Mouse (Mus musculus) adipocyte (in vitro differentiated cells): ENCODE results near the gene Tmem165.
A peak's percentile ranks its signal among the peaks of the same experiment; 100 is the strongest.

Source experiments
- DNase-seq: peaks from one replicate; pipeline ENCODE4 v3.0.0-alpha.2; 2016; ENCODE audit warnings: low spot score

Tmem165 gene

DNA sequence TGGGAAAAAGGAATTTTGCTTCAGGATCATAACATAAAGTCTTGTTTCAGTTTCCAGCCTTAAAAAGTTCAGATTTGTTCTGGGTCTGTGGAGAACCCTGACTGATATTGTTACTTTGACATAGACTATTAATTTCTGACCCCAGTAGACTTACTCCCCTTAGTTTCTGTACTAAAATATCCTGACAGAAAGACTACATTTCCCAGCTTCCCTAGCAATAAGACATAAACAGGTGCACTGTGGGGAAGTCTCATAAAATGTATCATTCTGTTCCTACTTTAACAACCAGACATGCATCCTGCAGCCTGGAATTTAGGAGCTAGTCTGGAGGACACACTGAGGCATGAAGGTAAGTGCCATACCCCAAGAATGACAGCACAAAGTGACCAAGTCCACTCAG, 12.6 kb upstream of the Tmem165 start:
- no peak for DNase-seq

- no peak for DNase-seq
Observed at GRCm38 (mm10) chr5:76175051-76175450, 8.6 kb upstream of the Tmem165 start.

GRCm38 (mm10) chr5:76176411-76176810, 7.3 kb upstream of the Tmem165 start:
- DNase-seq = no peak

DNA sequence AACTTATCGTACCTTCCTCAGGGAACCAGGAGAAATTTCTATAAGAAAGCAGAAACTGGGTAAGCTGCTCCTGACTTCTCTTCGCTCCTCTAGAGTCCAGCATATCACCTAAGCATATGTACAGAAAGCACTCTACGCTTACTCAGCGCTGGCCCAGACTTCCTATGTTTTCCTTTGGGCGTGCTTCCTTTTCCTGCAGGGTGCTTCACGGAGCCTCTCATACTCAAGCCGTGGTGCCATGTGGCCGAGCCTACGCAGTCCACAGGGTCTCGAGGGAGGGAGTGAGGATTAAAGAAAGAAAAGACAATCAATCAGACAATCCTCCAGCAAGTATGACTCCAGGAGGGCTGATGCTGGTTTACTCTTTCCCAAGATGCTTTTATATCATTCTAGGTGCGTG, 6.8 kb upstream of the Tmem165 start:
- no peak for DNase-seq

DNA sequence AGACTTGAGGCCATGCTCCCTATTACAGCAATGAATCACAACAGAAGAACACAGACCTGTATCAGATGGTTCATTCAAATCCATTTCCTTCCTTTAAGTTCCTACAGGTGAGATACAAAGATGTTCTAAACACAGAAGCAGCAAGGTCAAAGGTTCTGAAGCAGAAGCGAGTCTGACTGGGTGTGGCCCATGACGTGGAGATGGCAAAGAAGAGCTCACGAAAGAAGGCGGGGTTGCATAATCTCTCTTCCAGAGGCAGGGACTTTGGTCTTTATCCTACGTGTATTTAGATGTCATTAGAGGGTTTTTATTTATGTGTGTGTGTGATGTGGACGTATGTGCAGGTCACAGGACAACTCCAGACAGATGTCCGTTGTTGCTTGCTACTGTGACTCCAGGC, 6.0 kb upstream of the Tmem165 start:
- no peak for DNase-seq

DNA sequence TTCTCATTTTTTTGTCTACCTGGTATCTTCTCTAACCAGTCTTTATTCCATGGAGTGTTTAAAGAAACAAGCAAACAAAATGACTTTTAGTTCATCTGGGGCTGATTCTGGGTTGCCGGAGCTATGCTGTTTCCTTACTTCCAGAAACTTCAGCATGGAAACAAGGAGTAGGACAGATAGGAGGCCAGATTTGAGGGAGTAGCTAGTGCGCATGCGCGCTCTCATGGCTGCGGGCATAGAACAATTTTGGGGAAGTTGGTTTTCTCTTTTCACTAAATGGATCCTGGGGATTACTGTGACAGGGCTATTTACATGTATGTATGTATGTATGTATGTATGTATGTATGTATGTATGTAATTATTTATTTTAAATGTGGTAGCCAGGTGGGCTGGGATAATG, 4.5 kb upstream of the Tmem165 start:
- DNase-seq = no peak

- no peak for DNase-seq
Observed at GRCm38 (mm10) chr5:76179791-76180190, 3.9 kb upstream of the Tmem165 start.

DNA sequence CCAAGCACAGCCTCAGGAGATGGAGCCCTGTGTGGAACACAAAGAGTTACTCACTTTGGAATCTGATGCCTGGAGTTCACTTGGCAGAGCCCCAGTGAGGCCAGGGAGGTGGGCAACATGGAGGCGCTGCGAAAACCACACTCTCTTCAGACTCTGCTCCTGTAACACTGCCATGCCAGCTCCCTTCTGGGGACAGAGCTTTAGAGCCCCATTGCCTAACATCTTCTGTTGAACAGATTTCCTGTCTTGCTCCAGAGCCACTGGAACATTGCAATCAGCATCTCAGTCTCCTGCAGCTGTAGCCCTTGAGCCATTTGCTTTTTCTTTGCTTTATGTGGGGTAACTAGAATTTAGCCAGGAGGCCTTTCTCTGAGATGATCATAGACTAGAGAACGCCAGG, 1.4 kb upstream of the Tmem165 start:
- peak; percentile 69 for DNase-seq

DNA sequence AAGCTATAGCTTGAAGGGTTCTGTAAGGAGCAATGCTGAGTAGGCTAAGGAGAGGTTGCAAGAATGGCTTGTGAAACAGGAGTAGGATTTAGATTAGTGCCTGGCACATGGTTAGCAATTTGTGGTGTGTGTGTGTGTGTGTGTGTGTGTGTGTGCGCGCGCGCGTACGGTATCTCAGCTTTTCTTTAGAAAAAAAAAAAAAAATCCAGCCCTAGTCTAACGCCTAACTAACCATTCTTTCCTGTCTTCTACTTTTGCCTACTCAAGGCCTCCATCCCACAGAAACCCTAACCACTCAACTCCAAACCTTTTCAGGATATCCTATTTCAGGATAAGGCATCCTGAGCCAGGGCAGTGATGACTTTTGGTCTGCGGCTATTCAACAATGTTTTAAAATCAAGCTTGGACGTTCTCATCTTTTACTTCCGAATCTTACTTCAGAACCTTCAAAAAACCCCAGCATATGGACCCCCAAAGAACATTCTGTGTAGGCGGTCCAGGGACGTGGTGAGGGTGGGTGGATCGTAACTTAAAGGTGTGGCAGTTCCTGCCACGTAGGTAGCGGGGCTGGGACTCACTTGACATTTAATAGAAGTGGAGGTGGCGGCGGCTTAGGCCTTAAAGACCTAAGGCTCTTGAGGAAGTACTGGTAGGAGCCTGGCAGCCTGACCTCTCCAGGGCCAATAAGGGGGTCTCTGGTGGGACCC, 484 bp upstream of the Tmem165 start:
- no peak for DNase-seq

DNA sequence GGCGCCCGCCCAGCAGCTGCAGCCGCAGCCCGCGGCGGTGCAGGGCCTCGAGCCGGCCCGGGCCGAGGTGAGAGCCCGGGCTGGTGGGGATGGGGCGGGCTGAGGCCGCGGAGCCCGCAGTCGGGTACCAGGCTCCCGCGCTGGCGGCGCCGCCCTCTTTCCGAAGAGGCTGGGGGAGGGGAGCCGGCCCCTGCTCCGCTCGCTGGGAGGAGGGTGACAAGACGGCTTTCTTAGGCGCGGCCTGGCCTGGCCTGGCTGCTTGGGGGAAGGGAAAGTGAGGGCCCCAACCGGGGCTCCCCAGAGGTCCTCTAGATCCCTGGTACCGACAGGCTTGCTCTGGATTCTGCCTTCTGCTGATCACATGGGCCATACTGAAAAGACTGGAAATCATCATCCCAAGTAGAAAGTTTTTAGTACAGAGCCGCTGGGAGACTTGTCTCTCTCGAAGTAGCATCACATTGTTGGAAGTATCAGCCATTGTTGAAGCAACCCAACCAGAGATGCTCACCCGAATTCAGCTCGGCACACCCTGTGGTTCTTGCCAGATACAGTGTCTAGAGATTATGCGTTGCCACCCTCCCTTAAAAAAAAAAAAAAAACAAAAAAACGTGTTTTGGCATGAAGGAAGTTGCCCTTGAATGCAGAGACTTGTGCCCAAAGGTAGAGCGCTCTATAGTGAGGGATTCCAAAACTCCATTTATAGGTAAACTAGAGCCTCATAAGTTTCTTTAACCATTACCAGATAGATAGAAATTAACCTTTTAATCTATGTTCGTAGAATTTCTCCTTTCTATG, 803 bp downstream of the Tmem165 start:
- peak; percentile 74 for DNase-seq

GRCm38 (mm10) chr5:76187885-76188284, 4.2 kb downstream of the Tmem165 start:
- no peak for DNase-seq

GRCm38 (mm10) chr5:76190609-76191008, 6.9 kb downstream of the Tmem165 start:
- DNase-seq = no peak

- no peak for DNase-seq
Observed at GRCm38 (mm10) chr5:76193075-76193474, 9.4 kb downstream of the Tmem165 start.

- no peak for DNase-seq
Observed at GRCm38 (mm10) chr5:76194377-76194945, 10.8 kb downstream of the Tmem165 start.

GRCm38 (mm10) chr5:76199346-76199745, 15.7 kb downstream of the Tmem165 start:
- DNase-seq = no peak

- no peak for DNase-seq
Observed at GRCm38 (mm10) chr5:76203171-76203570, 19.5 kb downstream of the Tmem165 start.

- DNase-seq = no peak
Observed at GRCm38 (mm10) chr5:76205886-76206285, 22.2 kb downstream of the Tmem165 start.

DNA sequence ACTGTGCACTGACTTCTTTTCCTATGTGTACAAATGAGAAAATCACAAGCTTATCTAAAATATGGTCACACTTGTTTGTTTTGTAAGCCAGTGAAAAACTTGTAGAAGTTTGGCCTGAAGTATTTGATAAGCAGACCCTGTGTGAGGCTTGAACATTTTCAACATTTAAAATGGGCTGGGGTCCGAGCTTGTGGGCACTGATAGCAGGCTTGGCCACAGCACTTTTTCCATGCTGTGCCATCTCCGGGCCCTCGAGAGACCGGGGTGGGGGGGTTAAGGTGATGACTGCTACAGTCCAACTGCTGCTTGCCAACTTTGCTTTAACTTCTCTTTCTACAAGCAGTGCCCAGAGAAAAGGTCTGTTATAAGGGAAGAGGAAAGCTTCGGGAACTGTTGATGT, 24.4 kb downstream of the Tmem165 start:
- DNase-seq = no peak

- DNase-seq = no peak
Observed at GRCm38 (mm10) chr5:76216691-76217090, 33.0 kb downstream of the Tmem165 start.

GRCm38 (mm10) chr5:76231171-76231855, 47.6 kb downstream of the Tmem165 start:
- DNase-seq = no peak

- DNase-seq = no peak
Observed at GRCm38 (mm10) chr5:76243274-76243673, 59.6 kb downstream of the Tmem165 start.

GRCm38 (mm10) chr5:76243929-76244328, 60.2 kb downstream of the Tmem165 start:
- no peak for DNase-seq

DNA sequence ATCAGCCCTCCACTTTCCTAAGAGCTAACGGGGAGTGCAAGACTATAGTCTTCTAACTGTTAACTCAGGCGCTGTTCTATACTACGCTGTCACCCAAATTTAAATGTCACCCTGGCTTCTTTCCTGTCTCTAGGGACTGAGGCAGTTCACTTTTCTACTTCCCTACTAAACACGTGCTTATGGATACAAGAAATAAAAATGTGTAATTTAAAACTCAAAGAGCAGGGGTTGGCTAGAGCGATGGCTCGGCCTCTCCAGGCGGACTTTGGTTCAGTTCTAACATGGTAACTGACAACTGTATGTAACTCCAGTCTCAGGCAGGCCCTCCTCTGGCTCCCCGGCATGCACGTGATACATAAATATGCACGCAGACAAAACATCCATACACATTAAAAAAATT, 60.8 kb downstream of the Tmem165 start:
- DNase-seq = no peak
